Mouse (Mus musculus) limb, embryonic 15.5 days (tissue): ENCODE measurements around the gene Troap. TPM values are rescaled to one million over a fixed set of nuclear protein-coding genes. Genes with fewer than 3 reads are reported as not detected.

Experiments used
- ATAC-seq: fragments of 200-750 bp; cut with Nextera tagmentation; 2 replicates; pipeline ENCODE4 v1.8.0; 2017; ENCODE audit warnings: low read depth, moderate TSS enrichment; ENCODE audit not compliant: insufficient number of reproducible peaks, low FRiP score, low TSS enrichment
- H3K27ac ChIP-seq: fragments of 300-500 bp; sonication (generic); 2 replicates; pipeline ENCODE4 v1.5.1; 2015; ENCODE audit warnings: moderate library complexity, mild to moderate bottlenecking, inconsistent platforms
- H3K27me3 ChIP-seq: fragments of 300-500 bp; sonication (generic); 2 replicates; pipeline ENCODE4 v1.6.1; 2015; ENCODE audit warnings: inconsistent platforms
- H3K36me3 ChIP-seq: fragments of 300-500 bp; sonication (generic); 2 replicates; pipeline ENCODE4 v1.6.1; 2015; ENCODE audit warnings: inconsistent platforms
- H3K4me1 ChIP-seq: fragments of 300-500 bp; sonication (generic); 2 replicates; pipeline ENCODE4 v1.6.1; 2015; ENCODE audit warnings: inconsistent platforms
- H3K4me2 ChIP-seq: fragments of 300-500 bp; sonication (generic); 2 replicates; pipeline ENCODE4 v1.6.1; 2015; ENCODE audit warnings: mild to moderate bottlenecking, inconsistent platforms
- H3K4me3 ChIP-seq: fragments of 300-500 bp; sonication (generic); 2 replicates; pipeline ENCODE4 v1.5.1; 2015; ENCODE audit warnings: mild to moderate bottlenecking, inconsistent platforms
- H3K9ac ChIP-seq: fragments of 300-500 bp; sonication (generic); 2 replicates; pipeline ENCODE4 v1.6.1; 2015; ENCODE audit warnings: inconsistent platforms
- H3K9me3 ChIP-seq: fragments of 300-500 bp; sonication (generic); 2 replicates; pipeline ENCODE4 v1.6.1; 2016; ENCODE audit warnings: inconsistent platforms
- WGBS: fragments of 180-500 bp; shearing (Covaris S2); methylation state at CpG from one replicate; pipeline ENCODE4 v1.1.7; 2015; 5-methylcytosine and 5-hydroxymethylcytosine counted together
- polyA plus RNA-seq: library from polyadenylated mRNA; unstranded; fragments of >200 nt; fragmentation: Nextera tagmentation; extraction: Ambion mirVana; gene quantifications from 2 replicates; pipeline ENCODE4 v1.2.1, GENCODE M21; 2015

Gene Troap
- 22.3 and 26.5 TPM in 2 replicates for polyA plus RNA-seq

DNA sequence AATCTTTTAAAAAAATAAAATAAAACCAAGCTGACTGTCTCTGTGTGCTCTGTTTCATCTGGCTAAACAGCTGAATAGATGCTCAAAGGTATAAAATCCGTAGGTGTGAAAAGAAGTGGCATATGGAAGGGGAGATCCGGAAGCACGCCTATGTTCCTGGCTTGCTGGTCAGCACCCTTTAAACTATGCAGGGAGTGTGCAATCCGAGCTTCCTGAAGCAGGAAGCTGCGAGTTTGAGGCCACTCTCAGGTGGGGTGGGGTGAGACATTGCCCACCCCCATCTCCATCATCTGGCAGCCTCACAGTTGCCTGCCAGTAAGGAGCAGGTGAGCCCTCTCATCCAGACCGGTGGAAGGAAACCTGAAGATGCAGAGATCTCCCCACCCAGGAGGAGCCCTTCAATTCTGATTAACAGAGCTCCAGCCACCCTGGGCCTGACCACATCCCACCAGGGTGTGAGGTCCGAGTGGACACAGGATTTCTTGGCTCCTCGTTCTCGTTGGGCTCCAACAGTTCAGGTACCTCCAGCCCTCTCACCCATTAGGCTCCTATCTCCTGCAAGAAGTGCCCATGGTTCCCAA lies at the start of gene Troap:
Troap (plus strand) TSS at position 557 of the 581 bp plus-strand sequence.
- WGBS, result 20% methylated on average over 9 of the region's 9 CpGs
- peak within 1 kb of the TSS; percentile 61 for H3K4me3 ChIP-seq
- H3K27ac ChIP-seq, result peak within 1 kb of the TSS; percentile 97
- H3K4me2 ChIP-seq, result peak within 1 kb of the TSS; percentile 89
- H3K36me3 ChIP-seq, result peaks cover 8% of the 10 kb centered on the region; the same call in 1 of the 2 replicates
- peaks cover 21% of the 10 kb centered on the region for H3K4me1 ChIP-seq
- H3K27me3 ChIP-seq, result no peaks in the 10 kb centered on the region
- H3K9me3 ChIP-seq, result no peaks in the 10 kb centered on the region
- peak within 1 kb of the TSS; percentile 55 for H3K9ac ChIP-seq
- 0 out of 2 replicates have a peak, but pooled peaks have one; percentile 5 for ATAC-seq

DNA sequence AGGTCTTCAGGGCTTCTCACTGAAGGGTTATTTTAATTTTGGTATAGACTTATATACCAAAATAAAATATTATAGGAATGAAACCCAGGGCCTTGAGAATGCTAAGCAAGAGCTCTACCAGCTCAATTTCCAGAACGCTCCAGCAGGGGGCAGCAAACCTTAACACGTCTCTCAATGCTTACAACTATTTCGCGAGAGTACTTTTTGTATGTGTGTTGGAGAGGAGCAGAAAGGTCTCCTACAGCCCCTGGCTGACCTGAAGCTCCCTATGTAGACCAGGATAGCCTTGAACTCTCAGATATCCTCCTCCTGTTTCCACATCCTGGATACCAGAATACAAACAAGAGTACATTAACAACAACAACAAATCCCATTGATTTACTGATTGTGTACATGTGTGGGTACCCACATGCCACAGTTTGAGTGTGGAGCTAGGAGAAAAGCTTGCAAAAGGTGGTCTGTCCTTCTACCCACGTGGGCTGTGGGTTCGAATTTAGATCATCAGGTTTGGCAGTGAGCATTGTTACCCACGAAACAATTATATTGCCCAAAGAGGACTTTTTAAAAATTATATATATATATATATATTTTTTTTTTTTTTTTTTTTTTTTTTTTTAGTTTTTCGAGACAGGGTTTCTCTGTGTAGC lies 49.6 kb upstream of the Troap start:
- Histone ChIP-seq H3K27ac (no peak overlapping the region), H3K4me1 (peaks cover 11% of the 10 kb centered on the region), H3K27me3 (no peaks in the 10 kb centered on the region), H3K4me3 (no peak overlapping the region), H3K9ac (no peak overlapping the region), H3K9me3 (no peaks in the 10 kb centered on the region), H3K4me2 (no peak overlapping the region), H3K36me3 (no peaks in the 10 kb centered on the region)
- WGBS, result 16% methylated on average over 7 of the region's 8 CpGs
- ATAC-seq, result no peak

DNA sequence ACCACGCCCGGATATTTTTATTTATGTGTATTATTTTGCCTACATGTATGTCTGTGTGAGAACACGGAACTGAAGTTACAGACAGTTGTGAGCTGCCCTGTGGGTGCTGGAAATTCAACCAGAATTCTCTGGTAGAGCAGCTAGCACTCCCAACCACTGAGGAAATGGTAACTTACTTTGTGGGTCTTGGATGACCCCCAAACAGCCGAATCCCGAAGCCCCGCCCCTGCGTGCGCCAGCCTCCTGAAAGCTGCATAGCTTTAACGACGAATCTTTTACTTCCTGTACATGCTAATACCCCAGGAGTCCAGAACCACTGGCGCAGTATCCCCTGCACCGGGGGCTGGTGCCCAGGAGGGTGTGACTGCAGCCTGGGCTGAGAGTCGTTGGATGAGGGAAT lies 49.0 kb upstream of the Troap start:
- no peak for ATAC-seq
- no peaks in the 10 kb centered on the region for H3K27me3 ChIP-seq
- peaks cover 11% of the 10 kb centered on the region for H3K4me1 ChIP-seq
- H3K4me2 ChIP-seq, result no peak overlapping the region
- WGBS, result 67% methylated on average over 13 of the region's 13 CpGs
- H3K27ac ChIP-seq, result no peak overlapping the region
- H3K9ac ChIP-seq, result no peak overlapping the region
- H3K9me3 ChIP-seq, result no peaks in the 10 kb centered on the region
- H3K4me3 ChIP-seq, result no peak overlapping the region
- H3K36me3 ChIP-seq, result no peaks in the 10 kb centered on the region

DNA sequence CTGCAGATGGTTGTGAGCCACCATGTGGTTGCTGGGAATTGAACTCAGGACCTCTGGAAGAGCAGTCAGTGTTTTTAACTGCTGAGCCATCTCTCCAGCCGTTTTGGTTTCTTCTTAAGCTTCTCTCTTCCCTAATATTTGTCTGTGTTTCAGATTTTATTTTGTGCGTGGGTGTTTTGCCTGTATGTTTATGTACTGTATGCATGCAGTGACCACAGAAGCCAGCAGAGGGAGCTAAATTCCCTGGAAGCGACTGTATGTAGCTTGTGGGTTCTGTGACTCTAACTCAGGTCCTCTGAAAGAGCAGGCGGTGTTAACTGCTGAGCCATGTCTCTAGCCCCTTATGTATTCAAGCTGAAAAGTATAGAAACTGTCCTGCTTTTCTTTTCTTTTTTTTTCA lies 48.1 kb upstream of the Troap start:
- H3K36me3 ChIP-seq, result no peaks in the 10 kb centered on the region
- 64% methylated on average over 4 of the region's 4 CpGs for WGBS
- H3K27ac ChIP-seq, result no peak overlapping the region
- H3K27me3 ChIP-seq, result no peaks in the 10 kb centered on the region
- H3K4me2 ChIP-seq, result no peak overlapping the region
- no peak for ATAC-seq
- no peak overlapping the region for H3K9ac ChIP-seq
- peaks cover 14% of the 10 kb centered on the region for H3K4me1 ChIP-seq
- no peaks in the 10 kb centered on the region for H3K9me3 ChIP-seq
- H3K4me3 ChIP-seq, result no peak overlapping the region

DNA sequence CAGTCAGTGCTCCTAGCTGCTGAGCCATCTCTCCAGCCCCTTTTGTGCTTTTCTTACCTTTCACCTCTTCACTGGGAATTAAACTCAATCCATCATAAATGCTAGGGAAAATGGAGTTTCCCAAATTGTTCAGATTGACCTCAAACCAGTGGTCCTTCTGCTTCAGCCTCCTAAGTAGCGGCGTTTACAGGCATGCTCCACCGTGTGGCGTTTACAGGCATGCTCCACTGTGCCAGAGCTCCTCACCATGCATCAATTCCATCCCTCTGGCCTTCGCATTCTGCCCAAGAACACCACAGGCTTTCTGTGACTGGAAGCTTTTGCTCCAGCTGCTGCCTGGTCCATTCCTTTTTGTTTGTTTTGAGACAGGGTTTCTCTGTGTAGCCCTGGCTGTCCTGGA lies 47.3 kb upstream of the Troap start:
- ATAC-seq, result no peak
- no peak overlapping the region for H3K27ac ChIP-seq
- H3K4me3 ChIP-seq, result no peak overlapping the region
- H3K9ac ChIP-seq, result no peak overlapping the region
- no peak overlapping the region for H3K4me2 ChIP-seq
- peaks cover 21% of the 10 kb centered on the region for H3K4me1 ChIP-seq
- H3K9me3 ChIP-seq, result no peaks in the 10 kb centered on the region
- no peaks in the 10 kb centered on the region for H3K36me3 ChIP-seq
- WGBS, result 67% methylated on average over 5 of the region's 5 CpGs
- no peaks in the 10 kb centered on the region for H3K27me3 ChIP-seq

DNA sequence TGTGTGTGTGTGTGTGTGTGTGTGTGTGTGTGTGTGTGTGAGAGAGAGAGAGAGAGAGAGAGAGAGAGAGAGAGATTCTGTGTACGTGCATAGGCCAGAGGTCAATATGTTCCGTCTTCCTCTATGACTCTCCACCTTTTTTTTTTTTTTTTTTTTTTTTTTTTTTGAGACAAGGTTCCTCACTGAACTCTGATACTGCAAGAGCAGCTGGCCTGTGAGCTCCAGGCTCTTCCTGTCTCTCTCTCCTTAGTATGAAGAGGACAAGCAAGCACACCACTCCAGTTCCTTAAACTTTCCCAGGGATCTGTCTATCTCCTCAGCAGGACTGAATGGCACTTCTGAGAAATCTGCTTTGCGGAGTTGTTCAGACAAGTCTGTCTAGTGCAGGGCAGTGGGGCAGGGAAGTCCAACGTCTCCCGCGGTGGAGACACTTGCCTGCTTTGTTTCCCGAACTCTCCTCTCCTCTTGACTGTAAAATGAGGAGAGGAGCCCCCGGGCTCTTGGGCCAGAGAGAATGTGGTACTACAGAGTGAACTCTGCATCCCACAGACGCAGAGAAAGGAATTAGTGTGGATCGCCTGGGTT lies 45.4 kb upstream of the Troap start:
- no peaks in the 10 kb centered on the region for H3K27me3 ChIP-seq

DNA sequence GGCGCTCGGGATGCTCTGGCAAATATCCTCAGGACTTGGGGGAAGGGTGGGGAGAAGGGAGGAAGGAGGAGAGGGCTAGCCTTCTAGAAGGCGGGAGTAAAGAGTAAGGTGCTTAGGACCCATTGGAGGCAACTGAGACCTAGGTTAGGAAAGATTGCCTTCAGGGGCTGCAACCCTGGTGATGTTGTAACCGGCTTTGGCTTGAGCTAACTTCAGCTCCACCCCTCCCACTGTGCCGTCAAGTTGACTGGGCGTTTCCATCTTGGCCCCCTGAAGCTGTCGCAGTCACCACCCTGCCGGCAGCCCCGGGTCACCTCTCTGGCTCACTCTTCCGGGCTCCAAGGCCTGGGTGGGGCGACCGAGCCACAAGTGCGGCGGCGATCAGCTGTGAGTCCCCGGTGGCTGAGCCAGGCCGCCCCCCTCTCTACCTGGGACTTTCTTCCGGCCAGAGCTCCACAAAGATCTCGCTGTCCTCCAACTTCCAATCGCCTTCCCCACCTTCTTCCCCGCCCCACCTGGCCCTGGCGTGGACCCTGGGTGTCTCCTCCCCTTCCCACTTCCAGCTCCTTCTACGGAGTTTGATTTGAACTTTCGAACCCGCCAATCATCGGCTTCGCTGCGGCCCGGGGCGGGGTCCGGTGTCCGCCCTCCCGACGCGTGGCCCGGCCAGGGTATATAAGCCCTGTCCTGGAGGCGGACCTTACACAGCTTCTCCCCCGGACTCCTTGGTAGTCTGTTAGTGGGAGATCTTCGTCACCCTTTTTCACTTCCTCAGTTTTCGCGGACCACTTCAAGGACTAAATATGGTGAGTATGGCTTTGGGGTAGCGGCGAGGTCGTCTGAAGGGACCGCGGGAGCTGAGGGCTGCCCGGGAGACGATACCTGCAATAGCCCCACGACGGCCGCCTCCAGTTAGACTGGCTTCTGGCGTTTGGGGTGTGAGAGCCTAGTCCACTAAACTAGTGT lies 44.5 kb upstream of the Troap start, which contains the start of gene Tuba1c:
Tuba1c (plus strand) TSS at position 273 of the 966 bp plus-strand sequence.
- H3K36me3 ChIP-seq, result peaks cover 5% of the 10 kb centered on the region
- no peaks in the 10 kb centered on the region for H3K9me3 ChIP-seq
- peak within 1 kb of the TSS; percentile 92 for H3K27ac ChIP-seq
- peak; percentile 95 for ATAC-seq
- H3K4me3 ChIP-seq, result peak within 1 kb of the TSS; percentile 71
- H3K9ac ChIP-seq, result peak within 1 kb of the TSS; percentile 72
- H3K27me3 ChIP-seq, result no peaks in the 10 kb centered on the region
- H3K4me1 ChIP-seq, result peaks cover 34% of the 10 kb centered on the region
- peak within 1 kb of the TSS; percentile 60 for H3K4me2 ChIP-seq
- under 1% methylated on average over 51 of the region's 52 CpGs for WGBS

More for the DNA sequence above, 45.4 kb upstream of the Troap start:
- Histone ChIP-seq H3K4me2 (peak overlapping the region; percentile 60), H3K36me3 (no peaks in the 10 kb centered on the region), H3K4me1 (peaks cover 36% of the 10 kb centered on the region), H3K4me3 (peak overlapping the region; percentile 71), H3K9me3 (no peaks in the 10 kb centered on the region), H3K9ac (peak overlapping the region; percentile 34; the same call in 1 of the 2 replicates), H3K27ac (peak overlapping the region; percentile 92)
- ATAC-seq, result no peak
- 4% methylated on average over 10 of the region's 10 CpGs for WGBS

DNA sequence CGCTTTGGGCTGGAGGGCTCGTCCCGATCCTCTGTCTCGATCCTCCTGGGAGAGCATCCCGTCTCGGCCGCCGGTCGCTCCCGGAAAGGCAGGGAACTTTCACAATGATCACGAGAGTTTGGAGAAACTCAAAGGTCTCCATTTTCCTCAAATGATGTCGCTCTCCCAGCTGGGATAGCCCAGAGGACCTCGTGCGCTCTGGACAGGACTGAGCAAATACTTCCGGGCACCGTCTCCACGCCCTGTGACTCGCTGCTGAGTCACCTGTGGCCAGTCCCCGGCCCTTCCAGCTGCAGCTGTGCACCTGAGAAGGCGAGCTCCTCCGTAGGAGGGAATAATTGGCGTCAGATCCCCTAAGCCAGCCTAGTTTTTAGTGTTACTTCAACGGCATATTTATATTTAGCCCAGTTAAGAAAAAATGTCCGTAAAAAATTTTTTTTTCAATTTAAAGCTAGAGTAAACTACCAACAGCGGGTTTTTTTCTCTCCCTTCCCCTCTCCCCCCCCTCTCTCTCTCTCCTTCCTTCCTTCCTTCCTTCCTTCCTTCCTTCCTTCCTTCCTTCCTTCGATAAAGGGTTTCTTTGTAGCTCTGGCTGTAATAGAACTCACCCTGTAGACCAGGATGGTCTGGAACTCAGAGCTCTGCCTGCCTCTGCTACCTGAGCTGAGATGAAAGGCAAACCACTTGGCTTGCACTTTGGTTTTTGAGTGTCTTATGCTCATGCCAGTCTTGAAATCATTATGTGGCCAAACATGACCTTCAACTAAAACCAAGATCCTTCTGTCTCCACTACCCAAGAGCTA lies 43.6 kb upstream of the Troap start:
- no peaks in the 10 kb centered on the region for H3K27me3 ChIP-seq
- H3K4me3 ChIP-seq, result peak overlapping the region; percentile 71
- H3K9me3 ChIP-seq, result no peaks in the 10 kb centered on the region
- WGBS, result 7% methylated on average over 26 of the region's 26 CpGs
- peak overlapping the region; percentile 92 for H3K27ac ChIP-seq
- 0 out of 2 replicates have a peak, but pooled peaks have one; percentile 1 for ATAC-seq
- peaks cover 33% of the 10 kb centered on the region for H3K4me1 ChIP-seq
- peak overlapping the region; percentile 72 for H3K9ac ChIP-seq
- peak overlapping the region; percentile 60 for H3K4me2 ChIP-seq
- peaks cover 14% of the 10 kb centered on the region for H3K36me3 ChIP-seq

DNA sequence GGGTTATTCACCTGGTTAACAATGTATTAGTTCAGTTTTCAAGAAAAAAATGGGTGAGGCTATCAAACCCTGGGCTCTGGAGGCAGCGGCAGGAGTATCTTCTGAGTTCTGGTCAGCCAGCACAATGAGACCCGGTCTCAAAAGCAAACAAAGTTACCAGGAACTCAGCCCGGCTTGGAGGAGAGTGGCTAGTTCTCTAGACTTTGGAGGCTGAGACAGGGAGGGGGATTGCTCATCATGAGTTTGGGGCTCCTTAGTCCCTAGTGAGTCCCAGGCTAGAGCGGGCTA lies 43.0 kb upstream of the Troap start:
- WGBS, result 76% methylated on average over 4 of the region's 4 CpGs
- Histone ChIP-seq H3K27me3 (no peaks in the 10 kb centered on the region), H3K4me1 (peaks cover 33% of the 10 kb centered on the region), H3K4me2 (peak overlapping the region; percentile 60), H3K36me3 (peaks cover 19% of the 10 kb centered on the region), H3K4me3 (peak overlapping the region; percentile 71), H3K9me3 (no peaks in the 10 kb centered on the region), H3K27ac (no peak overlapping the region), H3K9ac (no peak overlapping the region)
- ATAC-seq, result no peak

DNA sequence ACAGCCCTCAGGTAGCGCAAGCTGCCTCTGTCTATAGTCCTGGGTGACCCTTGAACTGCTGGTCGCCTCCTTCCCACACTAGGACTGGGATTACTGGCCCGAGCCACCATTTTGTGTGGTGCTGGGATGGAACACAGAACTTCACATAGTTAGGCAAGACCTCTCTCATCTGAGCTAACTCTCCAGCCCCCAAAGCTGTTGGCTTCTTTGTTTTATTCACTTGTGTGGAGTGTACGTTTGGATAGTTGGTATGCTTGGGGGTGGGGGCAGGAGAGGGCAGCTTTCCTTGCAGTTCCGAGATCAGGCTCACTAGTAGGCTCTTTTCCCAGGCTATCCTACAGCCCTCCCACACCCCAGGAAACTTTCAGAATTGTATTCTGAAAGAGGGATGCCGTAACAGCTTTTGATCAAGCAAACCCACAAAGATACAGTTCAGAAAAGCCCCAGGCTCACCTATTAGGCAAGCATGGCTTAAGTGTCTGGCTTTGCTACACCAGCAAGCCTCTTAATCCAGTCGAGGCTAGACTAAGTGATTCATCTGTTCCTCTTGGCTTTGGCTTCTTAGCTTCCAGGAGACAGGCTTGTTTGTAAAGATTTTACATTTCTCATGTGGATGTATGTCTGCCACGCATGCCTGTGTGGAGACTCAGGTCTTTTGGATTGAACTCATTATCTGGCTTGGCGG lies 42.2 kb upstream of the Troap start:
- WGBS, result 64% methylated on average over 9 of the region's 9 CpGs
- Histone ChIP-seq H3K4me2 (peak overlapping the region; percentile 60), H3K36me3 (peaks cover 25% of the 10 kb centered on the region), H3K9ac (no peak overlapping the region), H3K4me3 (peak overlapping the region; percentile 71), H3K4me1 (peaks cover 33% of the 10 kb centered on the region), H3K27ac (no peak overlapping the region), H3K27me3 (no peaks in the 10 kb centered on the region), H3K9me3 (no peaks in the 10 kb centered on the region)
- ATAC-seq, result no peak
